Mouse (Mus musculus): ENCODE measurements around the gene Immp2l.
A peak's percentile ranks its signal among the peaks of the same experiment; 100 is the strongest.

The Immp2l gene

DNA sequence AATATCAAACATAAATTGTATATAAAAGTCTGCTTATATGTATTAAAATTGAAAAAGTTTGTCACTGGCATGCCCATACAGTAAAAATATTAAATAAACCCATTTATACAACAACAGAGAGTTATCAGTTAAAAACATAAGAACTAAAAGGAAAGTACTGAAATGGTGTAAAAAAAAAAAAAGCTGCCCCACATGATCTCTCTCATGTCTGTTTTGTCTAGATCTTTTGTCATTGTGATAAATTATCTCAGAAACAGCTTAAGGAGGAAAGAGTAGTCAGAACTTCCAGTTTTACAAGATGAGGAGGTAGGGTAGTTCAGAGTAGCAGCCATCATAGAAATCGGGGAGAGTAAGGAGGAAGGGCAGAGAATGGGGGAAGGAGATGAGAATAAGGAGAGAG, 298.1 kb downstream of the Immp2l start:
- DNase-seq: no peak

DNA sequence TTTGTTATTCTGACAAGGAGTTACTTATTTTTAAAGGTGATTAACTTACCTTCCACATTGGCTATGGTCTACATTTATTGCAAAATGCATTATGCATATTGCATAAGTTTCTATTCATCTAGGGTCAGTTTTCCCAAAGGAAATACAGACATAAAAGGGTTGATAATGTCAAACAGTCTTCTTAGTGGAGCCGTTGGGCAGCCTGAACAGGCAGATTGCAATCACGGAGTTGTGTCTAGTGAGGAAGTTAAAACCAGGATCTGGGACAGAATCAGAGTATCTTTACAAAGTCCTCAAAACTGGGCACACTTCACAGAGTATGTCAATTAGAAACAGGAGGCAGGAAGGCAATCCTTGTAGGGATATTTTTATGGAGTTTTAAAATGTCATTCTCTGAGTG, 300.5 kb downstream of the Immp2l start:
- no peak for DNase-seq

DNA sequence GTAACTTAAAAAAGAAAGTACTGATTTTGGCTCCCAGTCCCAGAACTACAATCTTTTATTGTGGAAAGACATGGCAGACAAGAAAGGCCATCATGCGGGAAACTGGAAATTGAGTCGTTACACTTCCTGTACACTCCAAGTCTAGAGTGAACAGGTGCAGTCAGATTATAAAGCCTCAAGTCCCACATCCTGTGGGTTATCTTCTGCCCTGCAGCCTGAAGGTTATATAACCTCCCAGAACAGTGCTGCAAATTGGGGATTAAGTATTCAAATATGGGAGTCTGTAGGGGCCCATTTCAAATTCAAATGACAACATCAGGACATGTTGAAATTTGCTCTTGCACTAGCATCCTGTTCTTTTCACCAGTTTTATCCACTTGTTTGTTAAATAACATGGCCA, 301.9 kb downstream of the Immp2l start:
- no peak for DNase-seq

DNA sequence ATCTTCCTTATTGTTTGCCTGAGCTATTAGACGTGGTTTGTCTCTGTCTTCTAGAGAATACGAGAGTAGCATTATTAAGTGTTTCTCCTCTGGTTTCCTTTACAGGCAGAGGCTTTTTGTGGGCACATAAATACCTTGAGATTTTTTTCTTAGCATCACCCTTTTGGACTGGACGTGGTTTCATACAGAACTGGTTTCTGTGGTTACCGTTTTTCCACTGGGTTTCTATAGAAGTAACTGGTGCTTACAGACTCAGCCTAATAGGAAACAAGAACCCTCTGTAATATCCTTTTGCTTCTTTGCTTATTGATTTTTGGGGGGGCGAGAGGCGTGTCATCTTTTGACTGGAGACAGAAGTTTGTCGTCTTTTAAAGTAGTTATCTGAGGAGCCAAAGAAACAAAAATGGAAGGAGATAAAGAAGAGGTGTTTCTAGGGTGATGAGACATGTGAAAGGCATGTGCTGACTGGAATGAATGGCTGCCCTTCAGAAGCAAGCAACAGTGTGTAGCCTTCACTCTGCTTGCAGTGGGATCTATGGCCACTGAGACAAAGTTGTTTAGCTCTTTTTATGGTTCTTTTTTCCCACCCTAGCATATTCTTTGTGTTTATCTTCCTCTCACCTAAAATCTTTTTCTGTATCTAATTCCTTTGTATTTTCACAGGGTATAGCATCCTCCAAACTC, 307.2 kb downstream of the Immp2l start:
- no peak for DNase-seq

DNA sequence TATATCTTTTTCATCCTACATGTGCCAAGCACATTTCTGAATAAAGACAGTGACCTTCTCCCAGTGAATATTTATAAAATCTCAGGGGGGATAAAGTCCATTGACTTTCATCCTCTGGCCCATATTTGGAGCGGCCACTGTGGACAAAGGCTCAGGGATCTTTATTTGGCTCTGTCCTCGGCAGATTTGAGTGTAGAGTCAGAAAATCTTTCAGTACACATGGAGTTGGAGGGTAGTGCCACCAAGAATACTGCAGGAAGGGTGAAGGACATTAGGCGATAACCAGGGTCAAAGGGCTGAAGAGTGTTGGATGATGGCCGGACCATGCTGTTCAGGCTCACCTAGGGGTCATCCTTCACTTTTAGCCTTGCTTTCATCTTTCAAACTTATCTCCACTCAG, 321.7 kb downstream of the Immp2l start:
- no peak for DNase-seq

DNA sequence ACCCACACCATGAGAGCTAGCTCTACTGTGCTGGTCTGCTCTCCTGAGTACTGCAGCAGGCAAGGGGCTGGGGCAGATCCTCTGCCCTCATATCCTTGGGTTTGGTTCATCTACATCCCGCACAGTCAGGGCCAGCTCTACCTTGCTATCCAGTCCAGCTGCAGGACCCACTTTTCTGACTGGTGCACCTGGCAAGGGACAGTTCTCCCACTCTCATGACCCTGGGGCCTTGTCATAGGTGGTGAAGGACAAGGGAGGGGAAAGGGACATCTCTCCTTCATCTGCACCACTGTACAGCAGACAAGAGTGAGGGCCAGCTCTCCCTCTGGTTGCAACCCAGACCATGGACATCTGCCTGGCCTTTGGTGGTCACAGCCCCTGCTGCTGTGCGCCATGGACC, 323.6 kb downstream of the Immp2l start:
- no peak for DNase-seq

DNA sequence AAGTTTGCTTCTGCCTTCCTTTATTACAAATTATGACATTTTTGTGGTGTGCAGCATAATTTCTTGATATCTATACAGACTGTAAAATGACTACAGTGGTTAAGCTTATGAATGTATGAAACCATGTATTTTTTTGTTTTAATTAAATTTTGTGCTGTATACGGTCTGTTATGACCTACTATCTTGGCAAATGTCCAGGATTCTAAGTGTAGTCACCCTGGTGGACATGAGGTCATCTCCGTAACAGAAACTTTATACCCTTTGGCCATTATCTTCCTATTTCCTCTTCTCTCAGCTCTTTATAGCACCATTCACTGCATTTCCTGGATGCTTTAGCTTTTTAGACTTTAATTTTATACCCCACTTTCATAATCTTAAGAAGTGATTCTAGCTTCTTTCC, 325.5 kb downstream of the Immp2l start:
- DNase-seq: no peak

DNA sequence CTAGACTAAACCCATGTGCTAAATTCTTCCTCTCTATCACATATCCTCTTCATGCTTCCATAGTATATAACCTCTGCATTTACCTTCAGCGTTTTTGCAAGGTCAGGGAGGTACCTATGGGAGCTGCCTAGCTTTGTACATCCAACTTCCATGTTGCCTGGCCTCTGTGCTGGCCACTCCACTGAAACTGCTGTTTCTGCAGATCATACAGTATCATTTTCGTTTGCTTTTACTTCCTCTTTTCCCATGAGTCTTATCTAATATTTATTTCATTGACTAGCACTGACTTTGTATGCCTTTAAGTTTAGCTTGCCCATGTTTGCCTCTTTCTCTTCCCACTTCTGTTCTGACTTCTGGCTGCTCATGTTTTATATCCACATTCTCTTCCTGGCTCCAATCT, 325.9 kb downstream of the Immp2l start:
- DNase-seq: no peak

DNA sequence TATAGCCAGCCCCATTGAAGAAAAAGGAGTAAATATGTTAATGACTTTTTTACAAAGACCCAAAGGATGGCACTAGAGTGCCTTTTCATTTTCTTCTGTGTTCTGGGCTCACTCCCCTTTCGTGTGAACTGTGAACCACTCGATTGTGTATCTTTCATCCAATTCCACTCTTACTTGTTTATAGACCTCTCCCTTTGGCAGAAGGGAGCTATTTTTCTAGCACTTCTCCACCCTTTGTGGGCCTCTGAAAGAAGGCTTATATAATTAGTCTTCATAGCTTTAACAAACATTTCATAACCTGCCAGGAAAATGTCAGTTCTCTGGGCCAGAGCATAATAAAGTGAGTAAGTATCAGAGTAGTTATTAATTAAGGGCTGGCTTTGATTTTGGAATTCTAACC, 327.4 kb downstream of the Immp2l start:
- DNase-seq: no peak

DNA sequence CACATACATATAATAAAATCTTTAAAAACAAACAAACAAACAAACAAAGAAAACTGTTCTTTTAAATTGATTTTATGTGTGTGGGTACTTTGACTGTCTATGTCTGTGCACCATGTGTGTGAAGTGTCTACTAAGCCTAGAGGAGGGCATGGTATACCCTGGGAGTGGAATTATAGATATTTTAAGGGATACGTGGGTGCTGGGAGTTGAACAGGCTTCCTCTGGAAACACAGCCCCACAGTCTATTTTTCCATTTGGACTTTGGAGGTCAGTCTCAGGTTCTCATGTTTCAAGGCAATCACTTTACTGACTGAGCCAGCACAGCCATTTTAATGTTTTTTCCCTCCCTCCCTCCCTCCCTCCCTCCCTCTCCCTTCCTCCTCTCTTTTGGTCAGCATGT, 331.0 kb downstream of the Immp2l start:
- no peak for DNase-seq

DNA sequence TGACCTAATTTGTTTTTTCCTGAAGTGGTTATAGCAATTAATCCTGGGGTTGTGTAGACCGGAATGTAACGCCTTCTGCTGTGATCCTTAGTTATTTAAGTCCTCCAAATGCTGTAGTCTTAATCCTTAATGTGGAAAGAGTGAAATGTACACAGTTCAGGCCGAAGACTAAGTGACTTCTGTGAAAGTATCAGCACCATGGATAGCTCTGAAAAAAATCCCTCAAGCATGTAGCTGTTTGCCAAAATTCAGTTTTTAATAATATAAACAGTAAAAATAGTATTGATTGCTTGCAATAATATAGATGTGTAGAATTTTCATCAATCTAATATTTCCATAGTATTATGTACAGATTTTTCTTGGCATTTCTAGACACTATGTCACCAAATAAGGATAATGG, 332.1 kb downstream of the Immp2l start:
- DNase-seq: no peak

DNA sequence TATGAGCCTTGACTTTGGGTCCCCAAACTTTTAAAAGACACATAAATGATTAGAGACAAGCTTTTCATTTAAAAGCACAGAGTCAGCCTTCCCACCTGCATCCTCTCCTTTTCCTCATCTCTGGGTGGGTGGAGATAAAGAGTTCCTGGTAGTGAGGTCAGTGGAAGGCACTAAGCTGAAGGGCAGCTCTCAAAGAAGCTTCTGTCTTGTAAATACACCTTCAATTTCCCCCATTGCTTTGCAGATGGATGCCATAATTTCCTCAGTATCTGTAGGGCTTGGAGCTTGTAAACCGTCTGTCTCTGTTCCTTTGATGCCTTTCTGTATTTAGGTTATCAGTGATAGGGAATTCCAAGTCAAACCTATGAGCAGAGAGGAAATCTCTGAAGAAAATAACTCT, 362.8 kb downstream of the Immp2l start:
- DNase-seq: no peak

DNA sequence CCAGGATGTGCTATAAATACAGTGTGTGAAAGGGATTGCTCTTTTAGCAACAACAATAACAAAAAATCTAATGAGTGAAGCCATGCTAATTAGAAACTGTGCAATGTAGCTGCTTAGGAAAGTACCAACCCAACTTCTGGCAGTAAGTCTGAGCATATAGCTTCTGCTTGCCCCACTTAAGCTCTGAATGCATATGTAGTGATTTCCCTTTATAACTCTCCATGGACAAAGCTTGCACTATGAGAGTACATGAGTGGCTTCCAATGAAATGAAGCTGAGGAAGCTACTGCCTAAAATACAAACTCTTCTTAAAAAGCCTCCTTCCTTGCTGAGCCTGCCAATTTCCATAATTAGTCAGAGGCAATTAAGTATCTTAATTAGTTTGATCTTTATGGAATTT, 370.3 kb downstream of the Immp2l start:
- no peak for DNase-seq

DNA sequence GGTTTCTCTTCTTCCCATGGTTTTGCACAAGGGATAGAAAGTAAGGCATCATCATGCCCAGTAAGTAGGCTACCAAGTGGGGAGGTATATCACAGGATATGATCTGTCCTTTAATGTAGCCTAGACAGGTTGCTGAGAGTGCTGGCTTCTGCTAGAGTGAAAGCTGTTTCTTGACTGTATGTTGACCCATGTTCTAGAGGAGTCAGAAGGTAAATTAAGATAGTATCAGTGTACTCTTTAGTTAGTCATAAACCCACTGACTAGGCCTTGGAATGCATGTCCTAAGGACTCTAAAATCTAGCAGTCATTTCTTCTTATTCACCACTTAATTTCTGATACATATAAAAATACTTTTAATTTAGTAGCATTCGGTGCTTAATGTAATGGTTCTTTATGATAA, 377.2 kb downstream of the Immp2l start:
- DNase-seq: no peak

DNA sequence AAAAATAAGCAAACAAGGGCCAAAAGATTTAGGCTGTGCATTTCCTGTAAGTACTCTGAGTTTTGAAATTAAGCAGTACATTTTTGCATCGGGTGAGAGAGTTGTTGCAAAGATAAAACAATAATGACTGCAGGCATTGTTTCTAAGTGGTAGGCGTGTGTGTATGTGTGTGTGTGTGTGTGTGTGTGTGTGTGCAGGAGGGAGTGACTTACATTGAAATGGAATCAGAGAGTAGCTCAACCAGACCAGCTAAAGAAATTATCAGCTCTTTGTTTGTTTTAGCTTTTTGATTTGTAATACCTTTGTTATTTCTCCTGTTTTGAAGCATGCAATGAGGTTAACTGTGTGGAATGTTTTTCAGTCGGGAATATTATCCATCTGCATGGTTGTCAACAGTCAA, 378.0 kb downstream of the Immp2l start:
- DNase-seq: no peak

DNA sequence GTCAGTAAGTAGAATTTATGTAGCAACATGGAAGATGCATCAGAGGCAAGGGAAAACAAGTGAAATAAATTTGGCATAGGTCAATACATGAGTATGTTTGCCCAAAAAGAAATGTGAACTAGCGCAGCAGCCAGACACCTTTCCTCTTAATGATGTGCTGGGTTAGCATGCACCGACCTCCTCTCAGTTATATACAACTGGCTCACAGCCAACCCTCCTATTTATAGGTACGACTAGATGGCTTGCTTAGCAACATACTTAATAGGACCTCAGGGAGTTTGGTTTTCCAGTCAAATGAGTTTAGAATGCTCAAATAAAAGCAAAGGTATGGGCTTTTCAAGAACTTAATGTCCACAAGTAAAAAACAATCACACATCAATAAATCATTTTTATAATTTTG, 385.5 kb downstream of the Immp2l start:
- no peak for DNase-seq

DNA sequence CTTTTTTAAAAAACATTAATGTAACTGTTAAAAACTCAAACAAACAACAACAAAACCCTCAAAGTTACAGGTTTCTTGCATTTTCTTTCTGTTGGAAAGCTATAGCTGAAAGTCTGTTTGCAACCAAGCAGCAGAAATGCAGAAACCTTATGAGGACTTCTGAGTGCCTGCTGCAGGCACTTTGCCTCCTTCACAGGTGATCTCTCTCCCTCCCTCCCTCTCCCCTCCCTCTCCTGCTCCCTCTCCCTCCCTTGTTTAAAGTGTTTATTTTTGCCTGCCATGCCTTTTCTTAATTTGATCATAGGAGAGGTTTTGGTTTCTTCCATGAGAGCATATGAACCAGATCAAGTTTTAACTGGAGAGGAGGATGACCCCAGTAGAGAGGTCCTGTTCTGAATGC, 392.7 kb downstream of the Immp2l start:
- DNase-seq: no peak

DNA sequence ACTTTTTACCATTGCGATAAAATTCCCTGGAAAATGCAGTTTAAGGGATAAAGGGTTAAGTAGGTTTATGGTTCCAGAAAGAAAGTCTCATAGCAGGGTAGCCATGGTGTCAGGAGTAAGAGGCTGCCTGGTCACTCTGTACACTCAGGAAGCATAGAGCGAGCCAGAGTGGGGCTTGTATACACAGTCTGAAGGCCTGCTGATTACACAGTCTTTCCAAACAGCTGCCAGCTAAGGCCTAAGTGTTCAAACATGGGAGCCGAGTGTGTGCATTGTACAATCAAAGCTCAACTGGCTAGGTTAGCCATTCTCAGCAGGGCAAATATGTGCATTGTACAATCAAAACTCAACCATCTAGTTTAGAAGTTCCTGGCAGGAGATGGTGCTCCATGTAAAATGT, 393.2 kb downstream of the Immp2l start:
- DNase-seq: no peak

DNA sequence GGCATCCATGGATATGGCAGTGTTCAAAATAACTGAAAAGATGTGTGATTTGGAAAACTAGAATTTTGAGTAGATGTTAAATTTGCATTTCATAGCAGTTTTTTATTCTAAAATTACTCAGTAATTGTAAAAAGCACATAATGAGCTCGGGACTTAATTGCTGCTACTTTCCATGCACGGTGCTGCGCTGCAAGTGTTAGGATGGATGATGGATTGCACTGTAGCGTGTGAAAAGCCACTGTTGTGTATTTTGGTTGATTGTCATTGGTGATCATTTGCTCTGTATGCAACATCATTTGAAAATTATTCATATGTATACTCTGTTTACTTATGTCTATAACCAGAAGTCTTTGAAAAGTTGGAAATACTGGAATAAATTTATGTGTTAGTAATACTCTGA, 394.1 kb downstream of the Immp2l start:
- DNase-seq: no peak

DNA sequence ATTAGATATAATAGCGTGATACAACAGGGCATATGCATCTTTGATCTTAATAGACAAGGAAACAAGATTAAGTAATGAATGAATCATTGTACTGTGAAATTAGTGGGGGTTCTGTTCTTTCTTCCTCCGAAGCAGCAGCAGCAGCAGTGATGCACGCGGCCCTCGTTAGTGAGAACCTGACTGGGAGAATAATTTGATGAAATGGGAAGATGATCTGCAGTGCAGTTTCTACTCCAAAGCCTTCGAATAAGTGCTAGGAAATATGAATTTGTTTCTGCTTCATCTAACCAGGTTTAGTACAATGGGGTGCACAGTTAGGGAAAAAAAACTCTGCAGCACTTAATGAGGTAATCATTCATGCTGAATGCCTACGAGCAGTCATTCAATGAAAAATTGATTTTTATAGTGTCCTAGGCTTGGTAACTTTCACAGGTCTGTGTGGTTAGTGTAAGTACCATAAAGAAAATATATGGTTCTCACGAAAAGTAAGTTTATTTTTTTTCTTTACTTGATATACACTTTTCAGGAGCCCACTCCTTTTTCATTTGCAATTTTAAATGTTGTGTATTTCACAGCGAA, 401.3 kb downstream of the Immp2l start:
- no peak for DNase-seq

DNA sequence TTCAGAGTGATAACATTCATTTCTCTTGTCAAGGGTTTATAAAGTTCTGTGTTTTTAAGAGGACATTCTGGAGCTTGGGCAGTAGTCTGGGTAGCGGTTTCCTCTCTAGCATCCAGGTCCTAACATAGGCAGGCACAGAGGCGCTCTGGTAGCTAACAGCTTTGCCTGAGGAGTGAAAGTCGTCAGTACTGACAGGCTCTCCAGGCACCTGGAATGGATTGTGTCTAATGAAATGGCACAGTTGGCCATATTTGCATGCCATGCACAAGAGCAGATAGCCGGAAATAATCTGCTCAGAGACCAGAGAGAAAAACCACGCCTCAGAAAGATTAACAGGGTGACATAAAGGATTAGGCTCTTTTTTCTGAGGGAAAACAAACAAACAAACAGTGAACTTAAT, 403.6 kb downstream of the Immp2l start:
- peak; percentile 45 to 66 for DNase-seq

DNA sequence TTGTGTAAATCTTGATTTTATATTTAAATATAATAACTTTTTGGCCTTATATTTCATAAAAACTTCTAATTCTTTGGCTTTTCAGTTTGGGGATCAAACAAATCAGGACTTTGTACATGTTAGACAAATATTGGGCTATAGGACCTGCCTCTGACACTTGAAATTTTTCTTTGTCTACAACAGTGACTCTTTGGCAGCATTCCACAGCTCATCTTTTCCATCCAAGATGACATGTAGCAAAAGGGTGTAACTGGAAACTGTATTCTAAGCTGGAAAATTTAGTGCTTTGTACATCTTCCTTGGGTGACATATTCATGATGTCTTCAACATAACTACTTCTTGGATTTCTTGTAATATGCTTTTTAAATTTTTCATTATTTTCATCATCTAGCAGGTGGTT, 404.9 kb downstream of the Immp2l start:
- no peak for DNase-seq

DNA sequence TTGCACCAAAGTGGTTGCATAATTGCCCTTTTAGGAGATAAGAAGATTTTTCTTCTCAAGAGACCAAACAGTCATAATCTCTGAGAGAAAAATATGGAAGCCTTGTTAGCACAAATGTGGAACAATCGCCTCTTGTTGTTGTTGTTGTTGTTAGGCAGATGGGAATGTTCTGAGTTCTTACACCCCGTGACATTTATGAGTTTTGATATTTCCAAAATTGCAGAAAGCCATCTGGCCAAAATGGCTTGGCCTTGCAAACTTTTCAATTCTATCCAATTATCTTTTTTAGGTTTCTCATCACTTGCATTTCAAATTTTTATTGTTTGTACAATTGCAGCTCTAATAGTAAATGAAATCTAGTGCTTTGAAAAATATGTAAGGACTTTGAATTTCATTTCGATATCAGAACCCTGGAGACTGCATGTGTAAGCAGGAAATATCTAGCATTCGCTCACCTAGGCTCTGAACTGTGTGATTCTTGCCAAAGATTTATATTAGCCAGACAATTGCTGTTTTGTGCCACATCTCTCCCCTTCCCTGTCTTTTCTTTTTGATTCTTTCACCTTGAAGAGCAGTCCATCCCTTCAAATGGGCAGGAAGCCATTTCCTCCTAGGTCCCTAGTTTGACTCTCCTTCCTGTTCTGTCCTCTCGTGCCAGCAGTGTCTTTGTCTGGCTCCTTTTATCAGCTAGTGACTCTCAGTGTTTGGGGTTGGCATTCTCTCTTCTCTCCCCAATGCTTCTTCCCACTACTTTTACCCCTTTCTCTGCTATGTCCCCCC, 412.5 kb downstream of the Immp2l start:
- peak; percentile 32 to 33 for DNase-seq

DNA sequence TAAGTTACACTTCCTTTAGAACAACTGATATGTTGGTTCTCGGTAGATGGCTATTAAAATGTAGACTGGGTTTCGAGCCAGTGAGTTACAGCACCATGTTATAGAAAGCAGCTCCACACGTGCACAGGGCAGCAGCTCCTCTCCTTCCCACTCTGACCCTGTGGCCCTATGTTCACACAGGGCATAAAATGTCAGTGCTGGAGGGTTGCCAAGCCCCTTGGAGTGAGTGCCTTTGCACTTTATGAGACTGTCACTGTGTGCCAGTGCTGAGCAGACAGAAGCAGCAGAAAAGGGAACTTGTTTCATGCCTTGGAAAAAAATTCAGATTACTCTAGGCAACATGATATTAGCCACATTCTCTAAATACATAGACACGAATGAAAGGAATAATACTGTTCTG, 414.6 kb downstream of the Immp2l start:
- DNase-seq: peak; percentile 22 to 23
